Mouse (Mus musculus): ENCODE results near the gene Abcc9. TPM values are rescaled to one million over a fixed set of nuclear protein-coding genes. Genes with fewer than 3 reads are reported as not detected.
"Not testable (repeated sequence)": the region's sequence is repeated elsewhere in the genome, so short reads cannot be mapped to it uniquely, and the experiment has no call there.

Abcc9 gene
- polyA plus RNA-seq, 1 experiment from 2014 or later = not detected

- Histone ChIP-seq H3K4me3 (ENCODE audit: inconsistent target) (no peak overlapping the region), H3K79me2 (ENCODE audit: inconsistent target) (no peaks in the 10 kb centered on the region), H3K36me3 (ENCODE audit: inconsistent target) (no peaks in the 10 kb centered on the region), H3K27ac (no peak overlapping the region)
- 90% methylated on average over 6 of the region's 6 CpGs for WGBS (ENCODE audit: missing documents)
Measured at GRCm38 (mm10) chr6:142668831-142669230, 33.3 kb downstream of the Abcc9 start.

- Histone ChIP-seq H3K79me2 (ENCODE audit: inconsistent target) (no peaks in the 10 kb centered on the region), H3K27ac (no peak overlapping the region), H3K4me3 (ENCODE audit: inconsistent target) (no peak overlapping the region), H3K36me3 (ENCODE audit: inconsistent target) (no peaks in the 10 kb centered on the region)
- 63% methylated on average over 1 of the region's 1 CpGs for WGBS (ENCODE audit: missing documents)
Measured at GRCm38 (mm10) chr6:142668419-142668766, 33.7 kb downstream of the Abcc9 start.

- Histone ChIP-seq H3K27ac (no peak overlapping the region), H3K4me3 (ENCODE audit: inconsistent target) (no peak overlapping the region), H3K36me3 (ENCODE audit: inconsistent target) (no peaks in the 10 kb centered on the region), H3K79me2 (ENCODE audit: inconsistent target) (no peaks in the 10 kb centered on the region)
- WGBS (ENCODE audit: missing documents) = 93% methylated on average over 7 of the region's 7 CpGs
Measured at GRCm38 (mm10) chr6:142667701-142668418, 34.3 kb downstream of the Abcc9 start.

GRCm38 (mm10) chr6:142662056-142662455 is 40.1 kb downstream of the Abcc9 start:
- H3K36me3 ChIP-seq (ENCODE audit: inconsistent target); H3K79me2 ChIP-seq (ENCODE audit: inconsistent target); H3K27ac ChIP-seq; H3K4me3 ChIP-seq (ENCODE audit: inconsistent target): not testable (repeated sequence)
- 93% methylated on average over 3 of the region's 3 CpGs for WGBS (ENCODE audit: missing documents)

GRCm38 (mm10) chr6:142659038-142659437 is 43.1 kb downstream of the Abcc9 start:
- WGBS (ENCODE audit: missing documents) = 61% methylated on average over 4 of the region's 5 CpGs
- H3K27ac ChIP-seq = no peak overlapping the region

GRCm38 (mm10) chr6:142654561-142654960 is 47.6 kb downstream of the Abcc9 start:
- H3K4me3 ChIP-seq (ENCODE audit: inconsistent target) = no peak overlapping the region
- no peaks in the 10 kb centered on the region for H3K36me3 ChIP-seq (ENCODE audit: inconsistent target)
- 96% methylated on average over 5 of the region's 5 CpGs for whole genome bisulfite sequencing (ENCODE audit: missing documents)
- H3K79me2 ChIP-seq (ENCODE audit: inconsistent target) = no peaks in the 10 kb centered on the region
- no peak overlapping the region for H3K27ac ChIP-seq

More at GRCm38 (mm10) chr6:142659038-142659437, 43.1 kb downstream of the Abcc9 start:
- H3K4me3 ChIP-seq (ENCODE audit: inconsistent target) = no peak overlapping the region
- no peaks in the 10 kb centered on the region for H3K36me3 ChIP-seq (ENCODE audit: inconsistent target)
- no peaks in the 10 kb centered on the region for H3K79me2 ChIP-seq (ENCODE audit: inconsistent target)

- H3K4me3 ChIP-seq (ENCODE audit: inconsistent target) = no peak overlapping the region
- 29% methylated on average over 1 of the region's 1 CpGs for WGBS (ENCODE audit: missing documents)
- H3K36me3 ChIP-seq (ENCODE audit: inconsistent target) = no peaks in the 10 kb centered on the region
- H3K27ac ChIP-seq = no peak overlapping the region
- H3K79me2 ChIP-seq (ENCODE audit: inconsistent target) = no peaks in the 10 kb centered on the region
Measured at GRCm38 (mm10) chr6:142652175-142652574, 49.9 kb downstream of the Abcc9 start.

- Histone ChIP-seq H3K79me2 (ENCODE audit: inconsistent target) (no peaks in the 10 kb centered on the region), H3K36me3 (ENCODE audit: inconsistent target) (no peaks in the 10 kb centered on the region), H3K4me3 (ENCODE audit: inconsistent target) (no peak overlapping the region), H3K27ac (no peak overlapping the region)
- WGBS (ENCODE audit: missing documents) = 85% methylated on average over 3 of the region's 3 CpGs
Measured at GRCm38 (mm10) chr6:142649331-142649730, 52.8 kb downstream of the Abcc9 start.

- H3K79me2 ChIP-seq (ENCODE audit: inconsistent target) = no peaks in the 10 kb centered on the region
- H3K36me3 ChIP-seq (ENCODE audit: inconsistent target) = no peaks in the 10 kb centered on the region
- 72% methylated on average over 7 of the region's 7 CpGs for WGBS (ENCODE audit: missing documents)
- H3K4me3 ChIP-seq (ENCODE audit: inconsistent target) = no peak overlapping the region
- H3K27ac ChIP-seq = no peak overlapping the region
Measured at GRCm38 (mm10) chr6:142645474-142645873, 56.6 kb downstream of the Abcc9 start.

GRCm38 (mm10) chr6:142639301-142639700 is 62.8 kb downstream of the Abcc9 start:
- H3K79me2 ChIP-seq (ENCODE audit: inconsistent target) = no peaks in the 10 kb centered on the region

GRCm38 (mm10) chr6:142635654-142636053 is 66.5 kb downstream of the Abcc9 start:
- H3K79me2 ChIP-seq (ENCODE audit: inconsistent target) = no peaks in the 10 kb centered on the region
- no peak overlapping the region for H3K4me3 ChIP-seq (ENCODE audit: inconsistent target)
- H3K36me3 ChIP-seq (ENCODE audit: inconsistent target) = no peaks in the 10 kb centered on the region
- 96% methylated on average over 4 of the region's 4 CpGs for WGBS (ENCODE audit: missing documents)
- no peak overlapping the region for H3K27ac ChIP-seq

More at GRCm38 (mm10) chr6:142639301-142639700, 62.8 kb downstream of the Abcc9 start:
- Histone ChIP-seq H3K27ac (no peak overlapping the region), H3K36me3 (ENCODE audit: inconsistent target) (no peaks in the 10 kb centered on the region), H3K4me3 (ENCODE audit: inconsistent target) (no peak overlapping the region)
- 87% methylated on average over 10 of the region's 10 CpGs for WGBS (ENCODE audit: missing documents)

GRCm38 (mm10) chr6:142635185-142635583 is 66.9 kb downstream of the Abcc9 start:
- Histone ChIP-seq H3K27ac (no peak overlapping the region), H3K36me3 (ENCODE audit: inconsistent target) (no peaks in the 10 kb centered on the region), H3K79me2 (ENCODE audit: inconsistent target) (no peaks in the 10 kb centered on the region), H3K4me3 (ENCODE audit: inconsistent target) (no peak overlapping the region)

GRCm38 (mm10) chr6:142634530-142635184 is 67.5 kb downstream of the Abcc9 start:
- Histone ChIP-seq H3K36me3 (ENCODE audit: inconsistent target) (no peaks in the 10 kb centered on the region), H3K4me3 (ENCODE audit: inconsistent target) (no peak overlapping the region), H3K79me2 (ENCODE audit: inconsistent target) (no peaks in the 10 kb centered on the region), H3K27ac (no peak overlapping the region)
- WGBS (ENCODE audit: missing documents) = 92% methylated on average over 10 of the region's 10 CpGs

GRCm38 (mm10) chr6:142623351-142623750 is 78.8 kb downstream of the Abcc9 start:
- no peak overlapping the region for H3K4me3 ChIP-seq (ENCODE audit: inconsistent target)
- WGBS (ENCODE audit: missing documents) = 82% methylated on average over 6 of the region's 6 CpGs

GRCm38 (mm10) chr6:142616659-142617058 is 85.5 kb downstream of the Abcc9 start:
- 65% methylated on average over 3 of the region's 3 CpGs for WGBS (ENCODE audit: missing documents)
- Histone ChIP-seq H3K4me3 (ENCODE audit: inconsistent target) (no peak overlapping the region), H3K79me2 (ENCODE audit: inconsistent target) (no peaks in the 10 kb centered on the region), H3K27ac (no peak overlapping the region), H3K36me3 (ENCODE audit: inconsistent target) (no peaks in the 10 kb centered on the region)

More at GRCm38 (mm10) chr6:142623351-142623750, 78.8 kb downstream of the Abcc9 start:
- Histone ChIP-seq H3K27ac (no peak overlapping the region), H3K36me3 (ENCODE audit: inconsistent target) (no peaks in the 10 kb centered on the region), H3K79me2 (ENCODE audit: inconsistent target) (no peaks in the 10 kb centered on the region)

Measured in macrophage (primary cell).